Mouse (Mus musculus): Measurements from ENCODE around the gene Ccdc150. TPM values are rescaled to one million over a fixed set of nuclear protein-coding genes. Genes with fewer than 3 reads are reported as not detected.

Ccdc150 gene
- 0.25 TPM for polyA plus RNA-seq (2017; shearing (Covaris generic))

GRCm38 (mm10) chr1:54250158-54250866 lies at the start of gene Ccdc150:
Gene Ccdc150, plus strand, starts transcription at chr1:54250683.

Other genes starting within 250 kb of the Ccdc150 start
- not detected for gene Hecw2, start 55.5 kb upstream of the Ccdc150 start, polyA plus RNA-seq (2017; shearing (Covaris generic))
- gene Gtf3c3, start 188.3 kb downstream of the Ccdc150 start, polyA plus RNA-seq (2017; shearing (Covaris generic)): 29.2 TPM